Mouse (Mus musculus) lung, adult 2 months (tissue): ENCODE results near the gene Ccdc40.

Experiments used
- CTCF ChIP-seq: fragments of 200-500 bp; IDR thresholded peaks from 2 replicates; pipeline ENCODE4 v1.5.1; 2011; ENCODE audit warnings: mild to moderate bottlenecking, low read length, control low read depth; ENCODE audit not compliant: insufficient read depth
- POLR2A ChIP-seq: fragments of 200-500 bp; IDR thresholded peaks from 2 replicates; pipeline ENCODE4 v1.6.1; 2011; ENCODE audit warnings: low read depth, mild to moderate bottlenecking, control low read depth, low read length, borderline replicate concordance; ENCODE audit errors: extremely low read depth

DNA sequence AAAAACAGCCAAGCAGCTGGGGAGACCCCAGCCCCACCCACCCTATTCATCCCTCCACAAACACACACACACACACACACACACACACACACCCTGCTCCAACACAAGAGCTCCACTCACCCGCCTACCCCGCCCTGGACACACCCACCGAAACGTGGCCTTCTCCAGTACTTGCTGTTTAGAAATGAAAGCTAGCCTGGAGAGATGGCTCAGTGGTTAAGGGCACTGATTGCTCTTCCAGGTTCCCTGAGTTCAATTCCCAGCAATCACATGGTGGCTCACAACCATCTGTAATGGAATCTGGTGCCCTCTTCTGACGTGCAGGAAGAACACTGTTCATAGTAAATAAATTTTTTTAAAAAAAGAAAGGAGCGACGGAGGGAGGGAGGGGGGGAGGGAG, 37.4 kb downstream of the Ccdc40 start:
- TF ChIP-seq POLR2A, result no peak
- TF ChIP-seq CTCF, result no peak
